Mouse (Mus musculus): ENCODE measurements around the gene 1700016D06Rik. TPM values are rescaled to one million over a fixed set of nuclear protein-coding genes. Genes with fewer than 3 reads are reported as not detected.

The 1700016D06Rik gene
- total and polyA plus RNA-seq, 3 experiments = not detected

- no peaks in the 10 kb centered on the region for H3K4me1 ChIP-seq (ENCODE audit: control insufficient read depth in 1 of 2, insufficient read depth in 2 of 2)
- in situ Hi-C loops (cut with MboI; ENCODE audit: low pct_ligation_motif_present, low pct_unique_long_range_greater_than_20kb, low sequenced_read_pairs) (loop anchor here (10.0 kb wide), 1 partner anchor 95 kb away; no protein-coding TSS in a partner anchor), dilution Hi-C loops (cut with MboI; ENCODE audit: extremely low pct_ligation_motif_present, extremely low pct_unique_long_range_greater_than_20kb, low sequenced_read_pairs) (no loop called here)
- H3K9me3 ChIP-seq (replicated peaks; ENCODE audit: low read length) = peaks cover 2% of the 10 kb centered on the region
- H3K36me3 ChIP-seq (replicated peaks in 1 of 2; ENCODE audit: control insufficient read depth in 1 of 2, insufficient read depth in 1 of 2, low read length in 1 of 2) = no peaks in the 10 kb centered on the region
- TF ChIP-seq TCF12 (IDR thresholded peaks at IDR 0.05; ENCODE audit: low read depth, low read length) (no peak), MAFK (IDR thresholded peaks at IDR 0.05; ENCODE audit: insufficient replicate concordance, low read length) (no peak), ETS1 (conservative IDR thresholded peaks at IDR 0.05; ENCODE audit: low read depth, low read length) (no peak), CTCF (conservative IDR thresholded peaks at IDR 0.05 in 1 of 2, IDR thresholded peaks at IDR 0.05 in 1 of 2; ENCODE audit: low read depth in 2 of 2, low read length in 2 of 2) (no peak), UBTF (IDR thresholded peaks at IDR 0.05; ENCODE audit: low read depth, low read length) (no peak), SIN3A (IDR thresholded peaks at IDR 0.05; ENCODE audit: low read length) (no peak), POLR2A (IDR thresholded peaks at IDR 0.05; ENCODE audit: low read depth, low read length) (no peak), ELF1 (IDR thresholded peaks at IDR 0.05; ENCODE audit: low read depth, low read length) (no peak), EP300 (IDR thresholded peaks at IDR 0.05; ENCODE audit: low read length) (no peak), MAX (IDR thresholded peaks at IDR 0.05; ENCODE audit: low read length) (no peak), TBP (conservative IDR thresholded peaks at IDR 0.05; ENCODE audit: low read depth, low read length) (no peak), KAT2A (IDR thresholded peaks at IDR 0.05; ENCODE audit: insufficient replicate concordance, low read length) (no peak), ZNF384 (IDR thresholded peaks at IDR 0.05; ENCODE audit: low read depth, low read length) (no peak), MEF2A (IDR thresholded peaks at IDR 0.05; ENCODE audit: borderline replicate concordance, low read depth, low read length) (no peak), JUND (conservative IDR thresholded peaks at IDR 0.05; ENCODE audit: low read depth, low read length) (no peak)
- no peaks in the 10 kb centered on the region for H3K79me2 ChIP-seq (replicated peaks; ENCODE audit: control insufficient read depth, extremely low read depth, insufficient read depth, poor library complexity, severe bottlenecking)
- H3K27me3 ChIP-seq (replicated peaks) = peaks cover 66% of the 10 kb centered on the region
- H3K4me2 ChIP-seq (ENCODE audit: insufficient read depth, low read depth, poor library complexity, severe bottlenecking) = no peak overlapping the region
- H3K27ac ChIP-seq (ENCODE audit: insufficient read depth, low read depth) = no peak overlapping the region
- H3K4me3 ChIP-seq (replicated peaks in 1 of 3; ENCODE audit: low read depth in 2 of 3, low read length in 2 of 3, poor library complexity in 1 of 3) = no peak overlapping the region
- no peak for DNase-seq (ENCODE audit: extremely low read depth)
- H3K9ac ChIP-seq (ENCODE audit: insufficient read depth, low read depth) = no peak overlapping the region
Observed at GRCm38 (mm10) chr8:11709542-11709941, 8.7 kb upstream of the 1700016D06Rik start.

- dilution Hi-C loops (cut with MboI; ENCODE audit: extremely low pct_ligation_motif_present, extremely low pct_unique_long_range_greater_than_20kb, low sequenced_read_pairs) = no loop called here
- no peak for DNase-seq (ENCODE audit: extremely low read depth)
- Histone ChIP-seq H3K79me2 (replicated peaks; ENCODE audit: control insufficient read depth, extremely low read depth, insufficient read depth, poor library complexity, severe bottlenecking) (no peaks in the 10 kb centered on the region), H3K27ac (ENCODE audit: insufficient read depth, low read depth) (no peak overlapping the region), H3K9ac (ENCODE audit: insufficient read depth, low read depth) (no peak overlapping the region), H3K27me3 (replicated peaks) (peaks cover 72% of the 10 kb centered on the region), H3K4me3 (replicated peaks in 1 of 3; ENCODE audit: low read depth in 2 of 3, low read length in 2 of 3, poor library complexity in 1 of 3) (no peak overlapping the region), H3K36me3 (replicated peaks in 1 of 2; ENCODE audit: control insufficient read depth in 1 of 2, insufficient read depth in 1 of 2, low read length in 1 of 2) (no peaks in the 10 kb centered on the region), H3K4me2 (ENCODE audit: insufficient read depth, low read depth, poor library complexity, severe bottlenecking) (no peak overlapping the region), H3K4me1 (ENCODE audit: control insufficient read depth in 1 of 2, insufficient read depth in 2 of 2) (no peaks in the 10 kb centered on the region), H3K9me3 (replicated peaks; ENCODE audit: low read length) (peaks cover 6% of the 10 kb centered on the region)
- TF ChIP-seq SIN3A (IDR thresholded peaks at IDR 0.05; ENCODE audit: low read length) (no peak), HCFC1 (IDR thresholded peaks at IDR 0.05; ENCODE audit: low read depth, low read length) (no peak)
- in situ Hi-C loops (cut with MboI; ENCODE audit: low pct_ligation_motif_present, low pct_unique_long_range_greater_than_20kb, low sequenced_read_pairs) = loop anchor here (10.0 kb wide), 1 partner anchor 94 kb away; no protein-coding TSS in a partner anchor
Observed at GRCm38 (mm10) chr8:11708815-11709214, 8.0 kb upstream of the 1700016D06Rik start.
